Mouse (Mus musculus): ENCODE measurements around the gene Cask. TPM values are rescaled to one million over a fixed set of nuclear protein-coding genes. Genes with fewer than 3 reads are reported as not detected.
A peak's percentile ranks its signal among the peaks of the same experiment; 100 is the strongest.

Gene Cask
- polyA plus RNA-seq, 1 experiment from 2014 or later = 17.1 TPM

- Histone ChIP-seq H3K9me3 (replicated peaks) (no peaks in the 10 kb centered on the region), H3K4me1 (no peaks in the 10 kb centered on the region), H3K27ac (replicated peaks) (no peak overlapping the region), H3K36me3 (no peaks in the 10 kb centered on the region), H3K9ac (no peak overlapping the region), H3K4me3 (replicated peaks) (no peak overlapping the region), H3K27me3 (no peaks in the 10 kb centered on the region), H3K4me2 (replicated peaks) (no peak overlapping the region)
- ATAC-seq (ENCODE audit: insufficient number of reproducible peaks, low FRiP score, low TSS enrichment, low read depth) = no peak
- WGBS = 86% methylated on average over 5 of the region's 5 CpGs
Measured at GRCm38 (mm10) chrX:13513864-13514263, 337.3 kb downstream of the Cask start.

GRCm38 (mm10) chrX:13513127-13513526 lies 338.0 kb downstream of the Cask start:
- no peak for ATAC-seq (ENCODE audit: insufficient number of reproducible peaks, low FRiP score, low TSS enrichment, low read depth)
- Histone ChIP-seq H3K27ac (replicated peaks) (no peak overlapping the region), H3K4me2 (replicated peaks) (no peak overlapping the region), H3K9me3 (replicated peaks) (no peaks in the 10 kb centered on the region), H3K4me3 (replicated peaks) (no peak overlapping the region), H3K4me1 (no peaks in the 10 kb centered on the region), H3K9ac (no peak overlapping the region), H3K27me3 (no peaks in the 10 kb centered on the region), H3K36me3 (no peaks in the 10 kb centered on the region)
- 58% methylated on average over 2 of the region's 2 CpGs for WGBS

- H3K9me3 ChIP-seq (replicated peaks) = no peaks in the 10 kb centered on the region
- H3K4me1 ChIP-seq = no peaks in the 10 kb centered on the region
- H3K27me3 ChIP-seq = no peaks in the 10 kb centered on the region
- no peak overlapping the region for H3K4me2 ChIP-seq (replicated peaks)
- no peak overlapping the region for H3K4me3 ChIP-seq (replicated peaks)
- no peak overlapping the region for H3K27ac ChIP-seq (replicated peaks)
- H3K36me3 ChIP-seq = no peaks in the 10 kb centered on the region
- no peak for ATAC-seq (ENCODE audit: insufficient number of reproducible peaks, low FRiP score, low TSS enrichment, low read depth)
- H3K9ac ChIP-seq = no peak overlapping the region
- 61% methylated on average over 2 of the region's 2 CpGs for whole genome bisulfite sequencing
Measured at GRCm38 (mm10) chrX:13506376-13506775, 344.8 kb downstream of the Cask start.

GRCm38 (mm10) chrX:13504389-13504788 lies 346.8 kb downstream of the Cask start:
- Histone ChIP-seq H3K27me3 (no peaks in the 10 kb centered on the region), H3K36me3 (no peaks in the 10 kb centered on the region), H3K9ac (no peak overlapping the region), H3K4me3 (replicated peaks) (no peak overlapping the region), H3K4me1 (no peaks in the 10 kb centered on the region), H3K4me2 (replicated peaks) (no peak overlapping the region), H3K27ac (replicated peaks) (no peak overlapping the region), H3K9me3 (replicated peaks) (no peaks in the 10 kb centered on the region)
- no peak for ATAC-seq (ENCODE audit: insufficient number of reproducible peaks, low FRiP score, low TSS enrichment, low read depth)
- WGBS = 87% methylated on average over 7 of the region's 7 CpGs

- no peak overlapping the region for H3K4me2 ChIP-seq (replicated peaks)
- H3K27me3 ChIP-seq = no peaks in the 10 kb centered on the region
- WGBS = 47% methylated on average over 7 of the region's 7 CpGs
- no peaks in the 10 kb centered on the region for H3K36me3 ChIP-seq
- no peak for ATAC-seq (ENCODE audit: insufficient number of reproducible peaks, low FRiP score, low TSS enrichment, low read depth)
- H3K27ac ChIP-seq (replicated peaks) = no peak overlapping the region
- no peaks in the 10 kb centered on the region for H3K4me1 ChIP-seq
- no peak overlapping the region for H3K4me3 ChIP-seq (replicated peaks)
- H3K9me3 ChIP-seq (replicated peaks) = no peaks in the 10 kb centered on the region
- no peak overlapping the region for H3K9ac ChIP-seq
Measured at GRCm38 (mm10) chrX:13502862-13503375, 348.2 kb downstream of the Cask start.

- Histone ChIP-seq H3K4me1 (no peaks in the 10 kb centered on the region), H3K27me3 (no peaks in the 10 kb centered on the region), H3K36me3 (no peaks in the 10 kb centered on the region), H3K4me2 (replicated peaks) (no peak overlapping the region), H3K9me3 (replicated peaks) (no peaks in the 10 kb centered on the region), H3K9ac (no peak overlapping the region), H3K4me3 (replicated peaks) (no peak overlapping the region), H3K27ac (replicated peaks) (no peak overlapping the region)
- WGBS = 77% methylated on average over 4 of the region's 4 CpGs
- ATAC-seq (ENCODE audit: insufficient number of reproducible peaks, low FRiP score, low TSS enrichment, low read depth) = no peak
Measured at GRCm38 (mm10) chrX:13500284-13500683, 350.9 kb downstream of the Cask start.

GRCm38 (mm10) chrX:13494892-13495703 lies 356.1 kb downstream of the Cask start:
- 70% methylated on average over 8 of the region's 8 CpGs for whole genome bisulfite sequencing
- no peaks in the 10 kb centered on the region for H3K36me3 ChIP-seq
- H3K27ac ChIP-seq (replicated peaks) = peak overlapping the region; percentile 48
- no peaks in the 10 kb centered on the region; the same call in 1 of the 2 replicates for H3K27me3 ChIP-seq
- H3K4me2 ChIP-seq (replicated peaks) = no peak overlapping the region
- H3K9ac ChIP-seq = no peak overlapping the region
- no peaks in the 10 kb centered on the region for H3K9me3 ChIP-seq (replicated peaks)
- H3K4me3 ChIP-seq (replicated peaks) = no peak overlapping the region
- peak; percentile 60; the same call in 1 of the 2 replicates for ATAC-seq (ENCODE audit: insufficient number of reproducible peaks, low FRiP score, low TSS enrichment, low read depth)
- H3K4me1 ChIP-seq = no peaks in the 10 kb centered on the region

GRCm38 (mm10) chrX:13492922-13493321 lies 358.2 kb downstream of the Cask start:
- Histone ChIP-seq H3K4me2 (replicated peaks) (no peak overlapping the region), H3K9ac (no peak overlapping the region), H3K9me3 (replicated peaks) (no peaks in the 10 kb centered on the region), H3K4me1 (no peaks in the 10 kb centered on the region), H3K27ac (replicated peaks) (no peak overlapping the region), H3K4me3 (replicated peaks) (no peak overlapping the region), H3K27me3 (no peaks in the 10 kb centered on the region; the same call in 1 of the 2 replicates), H3K36me3 (no peaks in the 10 kb centered on the region)
- ATAC-seq (ENCODE audit: insufficient number of reproducible peaks, low FRiP score, low TSS enrichment, low read depth) = no peak

- WGBS = 69% methylated on average over 3 of the region's 3 CpGs
- no peak for ATAC-seq (ENCODE audit: insufficient number of reproducible peaks, low FRiP score, low TSS enrichment, low read depth)
- H3K4me2 ChIP-seq (replicated peaks) = no peak overlapping the region
- H3K36me3 ChIP-seq = no peaks in the 10 kb centered on the region
- H3K9me3 ChIP-seq (replicated peaks) = no peaks in the 10 kb centered on the region
- H3K9ac ChIP-seq = no peak overlapping the region
- H3K4me3 ChIP-seq (replicated peaks) = no peak overlapping the region
- no peak overlapping the region for H3K27ac ChIP-seq (replicated peaks)
- H3K27me3 ChIP-seq = no peaks in the 10 kb centered on the region; the same call in none of the 2 replicates
- no peaks in the 10 kb centered on the region for H3K4me1 ChIP-seq
Measured at GRCm38 (mm10) chrX:13490941-13491340, 360.2 kb downstream of the Cask start.

- 59% methylated on average over 1 of the region's 1 CpGs for WGBS
- ATAC-seq (ENCODE audit: insufficient number of reproducible peaks, low FRiP score, low TSS enrichment, low read depth) = no peak
- no peaks in the 10 kb centered on the region for H3K4me1 ChIP-seq
- no peaks in the 10 kb centered on the region for H3K36me3 ChIP-seq
- H3K27ac ChIP-seq (replicated peaks) = no peak overlapping the region
- no peaks in the 10 kb centered on the region; the same call in none of the 2 replicates for H3K27me3 ChIP-seq
- no peak overlapping the region for H3K4me2 ChIP-seq (replicated peaks)
- H3K4me3 ChIP-seq (replicated peaks) = no peak overlapping the region
- no peaks in the 10 kb centered on the region for H3K9me3 ChIP-seq (replicated peaks)
- H3K9ac ChIP-seq = no peak overlapping the region
Measured at GRCm38 (mm10) chrX:13489761-13490160, 361.4 kb downstream of the Cask start.

GRCm38 (mm10) chrX:13489001-13489400 lies 362.2 kb downstream of the Cask start:
- Histone ChIP-seq H3K4me3 (replicated peaks) (no peak overlapping the region), H3K27me3 (no peaks in the 10 kb centered on the region; the same call in none of the 2 replicates), H3K9me3 (replicated peaks) (no peaks in the 10 kb centered on the region), H3K4me1 (no peaks in the 10 kb centered on the region), H3K27ac (replicated peaks) (no peak overlapping the region), H3K4me2 (replicated peaks) (no peak overlapping the region), H3K9ac (no peak overlapping the region), H3K36me3 (no peaks in the 10 kb centered on the region)
- no peak for ATAC-seq (ENCODE audit: insufficient number of reproducible peaks, low FRiP score, low TSS enrichment, low read depth)
- WGBS = 76% methylated on average over 3 of the region's 3 CpGs

- no peaks in the 10 kb centered on the region for H3K9me3 ChIP-seq (replicated peaks)
- no peak for ATAC-seq (ENCODE audit: insufficient number of reproducible peaks, low FRiP score, low TSS enrichment, low read depth)
- no peaks in the 10 kb centered on the region for H3K4me1 ChIP-seq
- no peak overlapping the region for H3K9ac ChIP-seq
- H3K27me3 ChIP-seq = no peaks in the 10 kb centered on the region; the same call in 1 of the 2 replicates
- H3K27ac ChIP-seq (replicated peaks) = no peak overlapping the region
- no peak overlapping the region for H3K4me2 ChIP-seq (replicated peaks)
- H3K4me3 ChIP-seq (replicated peaks) = no peak overlapping the region
- no peaks in the 10 kb centered on the region for H3K36me3 ChIP-seq
Measured at GRCm38 (mm10) chrX:13484447-13484846, 366.7 kb downstream of the Cask start.
